Mouse (Mus musculus) liver, embryonic 13.5 days (tissue): ENCODE measurements around the gene Doc2g. TPM values are rescaled to one million over a fixed set of nuclear protein-coding genes. Genes with fewer than 3 reads are reported as not detected.

ENCODE experiments used
- ATAC-seq: fragments of 200-750 bp; cut with Nextera tagmentation; 2 replicates; pipeline ENCODE4 v1.8.0; 2017; ENCODE audit warnings: low read depth, mild to moderate bottlenecking, moderate number of reproducible peaks, moderate library complexity
- DNase-seq: peaks from one replicate; pipeline ENCODE4 v3.0.0; 2022
- H3K27ac ChIP-seq: fragments of 300-500 bp; sonication (generic); 2 replicates; pipeline ENCODE4 v1.5.1; 2015; ENCODE audit warnings: moderate library complexity, mild to moderate bottlenecking, inconsistent platforms
- H3K27me3 ChIP-seq: fragments of 300-500 bp; sonication (generic); 2 replicates; pipeline ENCODE4 v1.6.1; 2015; ENCODE audit warnings: mild to moderate bottlenecking, inconsistent platforms
- H3K36me3 ChIP-seq: fragments of 300-500 bp; sonication (generic); 2 replicates; pipeline ENCODE4 v1.6.1; 2015; ENCODE audit warnings: mild to moderate bottlenecking, inconsistent platforms
- H3K4me1 ChIP-seq: fragments of 300-500 bp; sonication (generic); replicated peaks from 2 replicates; pipeline ENCODE4 v1.6.1; 2015; ENCODE audit warnings: inconsistent platforms
- H3K4me2 ChIP-seq: fragments of 300-500 bp; sonication (generic); 2 replicates; pipeline ENCODE4 v1.6.1; 2015; ENCODE audit warnings: inconsistent platforms, mild to moderate bottlenecking, moderate library complexity
- H3K4me3 ChIP-seq: fragments of 300-500 bp; sonication (generic); replicated peaks from 2 replicates; pipeline ENCODE4 v1.5.1; 2015; ENCODE audit warnings: mild to moderate bottlenecking, inconsistent platforms
- H3K9ac ChIP-seq: fragments of 300-500 bp; sonication (generic); 2 replicates; pipeline ENCODE4 v1.6.1; 2015; ENCODE audit warnings: mild to moderate bottlenecking, inconsistent platforms
- H3K9me3 ChIP-seq: fragments of 300-500 bp; sonication (generic); replicated peaks from 2 replicates; pipeline ENCODE4 v1.6.1; 2016; ENCODE audit warnings: inconsistent platforms
- WGBS: fragments of 180-500 bp; shearing (Covaris S2); methylation state at CpG from one replicate; pipeline ENCODE4 v1.1.7; 2015; ENCODE audit not compliant: insufficient replicate concordance; 5-methylcytosine and 5-hydroxymethylcytosine counted together
- polyA plus RNA-seq: library from polyadenylated mRNA; unstranded; fragments of >200 nt; fragmentation: Nextera tagmentation; extraction: Ambion mirVana; gene quantifications from 2 replicates; pipeline ENCODE4 v1.2.1, GENCODE M21; 2015

The Doc2g gene
- polyA plus RNA-seq, 1 experiment from 2014 or later, result 0.80 TPM

- H3K27ac ChIP-seq, result peak within 1 kb of the TSS; percentile 96
- H3K36me3 ChIP-seq, result peaks cover 6% of the 10 kb centered on the region
- H3K4me2 ChIP-seq, result peak within 1 kb of the TSS; percentile 90
- H3K4me3 ChIP-seq, result peak within 1 kb of the TSS; percentile 81
- under 1% methylated on average over 64 of the region's 64 CpGs for WGBS
- no peaks in the 10 kb centered on the region for H3K27me3 ChIP-seq
- ATAC-seq (peak; percentile 89), DNase-seq (peak; percentile 97)
- H3K9ac ChIP-seq, result peak within 1 kb of the TSS; percentile 84
- peaks cover 38% of the 10 kb centered on the region for H3K4me1 ChIP-seq
- no peaks in the 10 kb centered on the region for H3K9me3 ChIP-seq
These were observed 2.8 kb upstream of the Doc2g start, which contains the start of the genes Nudt8 and Gm49405 for GRCm38 (mm10) chr19:4000119-4000900. Gene Nudt8, plus strand, starts transcription at chr19:4000580. Gene Gm49405, plus strand, starts transcription at chr19:4000626.

GRCm38 (mm10) chr19:4000949-4001525 is 2.1 kb upstream of the Doc2g start:
- H3K4me3 ChIP-seq, result peak overlapping the region; percentile 81
- peaks cover 38% of the 10 kb centered on the region for H3K4me1 ChIP-seq
- H3K36me3 ChIP-seq, result peaks cover 11% of the 10 kb centered on the region
- ATAC-seq, result peak; percentile 2; the same call in 1 of the 2 replicates
- 25% methylated on average over 17 of the region's 17 CpGs for WGBS
- peak overlapping the region; percentile 84 for H3K9ac ChIP-seq
- no peaks in the 10 kb centered on the region for H3K9me3 ChIP-seq
- peak overlapping the region; percentile 96 for H3K27ac ChIP-seq
- peak overlapping the region; percentile 90 for H3K4me2 ChIP-seq
- DNase-seq, result no peak
- H3K27me3 ChIP-seq, result no peaks in the 10 kb centered on the region

- Histone ChIP-seq H3K36me3 (peaks cover 18% of the 10 kb centered on the region), H3K9me3 (no peaks in the 10 kb centered on the region), H3K27ac (no peak overlapping the region), H3K4me2 (peak overlapping the region; percentile 90), H3K4me1 (peaks cover 38% of the 10 kb centered on the region), H3K27me3 (no peaks in the 10 kb centered on the region), H3K4me3 (no peak overlapping the region), H3K9ac (peak overlapping the region; percentile 84; the same call in 1 of the 2 replicates)
- WGBS, result 82% methylated on average over 5 of the region's 5 CpGs
- ATAC-seq, result no peak
- DNase-seq, result no peak
These were observed 1.4 kb upstream of the Doc2g start for GRCm38 (mm10) chr19:4001752-4002151.

GRCm38 (mm10) chr19:4003641-4004040 is 528 bp downstream of the Doc2g start:
- H3K4me2 ChIP-seq, result no peak overlapping the region
- H3K9ac ChIP-seq, result no peak overlapping the region
- no peaks in the 10 kb centered on the region for H3K9me3 ChIP-seq
- no peak overlapping the region for H3K27ac ChIP-seq
- H3K27me3 ChIP-seq, result no peaks in the 10 kb centered on the region
- WGBS, result 69% methylated on average over 12 of the region's 12 CpGs
- DNase-seq, result no peak
- H3K4me1 ChIP-seq, result peaks cover 36% of the 10 kb centered on the region
- peaks cover 37% of the 10 kb centered on the region for H3K36me3 ChIP-seq
- H3K4me3 ChIP-seq, result no peak overlapping the region
- no peak for ATAC-seq

- Histone ChIP-seq H3K27me3 (no peaks in the 10 kb centered on the region), H3K9ac (no peak overlapping the region), H3K4me2 (no peak overlapping the region), H3K36me3 (peaks cover 44% of the 10 kb centered on the region), H3K27ac (no peak overlapping the region), H3K4me3 (no peak overlapping the region), H3K4me1 (peaks cover 29% of the 10 kb centered on the region), H3K9me3 (no peaks in the 10 kb centered on the region)
- DNase-seq (no peak), ATAC-seq (no peak)
- WGBS, result 86% methylated on average over 15 of the region's 15 CpGs
These were observed 1.2 kb downstream of the Doc2g start for GRCm38 (mm10) chr19:4004331-4004730.

GRCm38 (mm10) chr19:4005091-4005490 is 2.0 kb downstream of the Doc2g start:
- Histone ChIP-seq H3K27me3 (no peaks in the 10 kb centered on the region), H3K27ac (no peak overlapping the region), H3K36me3 (peaks cover 52% of the 10 kb centered on the region), H3K4me1 (peaks cover 22% of the 10 kb centered on the region), H3K4me3 (no peak overlapping the region), H3K9me3 (no peaks in the 10 kb centered on the region), H3K4me2 (no peak overlapping the region), H3K9ac (no peak overlapping the region)
- ATAC-seq (no peak), DNase-seq (no peak)
- 80% methylated on average over 9 of the region's 9 CpGs for WGBS

- ATAC-seq, result no peak
- WGBS, result 90% methylated on average over 8 of the region's 8 CpGs
- H3K27ac ChIP-seq, result no peak overlapping the region
These were observed 2.9 kb downstream of the Doc2g start for GRCm38 (mm10) chr19:4005971-4006370.

GRCm38 (mm10) chr19:4011086-4011485 is 8.0 kb downstream of the Doc2g start:
- DNase-seq (no peak), ATAC-seq (no peak)
- H3K4me2 ChIP-seq, result peak overlapping the region; percentile 69
- H3K27ac ChIP-seq, result peak overlapping the region; percentile 80; the same call in 1 of the 2 replicates
- H3K9ac ChIP-seq, result peak overlapping the region; percentile 86
- peaks cover 45% of the 10 kb centered on the region for H3K4me1 ChIP-seq
- peak overlapping the region; percentile 85 for H3K4me3 ChIP-seq
- H3K36me3 ChIP-seq, result peaks cover 49% of the 10 kb centered on the region
- H3K9me3 ChIP-seq, result no peaks in the 10 kb centered on the region
- H3K27me3 ChIP-seq, result no peaks in the 10 kb centered on the region
- 86% methylated on average over 5 of the region's 5 CpGs for WGBS

More at GRCm38 (mm10) chr19:4005971-4006370, 2.9 kb downstream of the Doc2g start:
- no peak overlapping the region for H3K4me2 ChIP-seq
- no peak overlapping the region for H3K9ac ChIP-seq
- DNase-seq, result no peak
- H3K4me3 ChIP-seq, result no peak overlapping the region
- H3K36me3 ChIP-seq, result peaks cover 58% of the 10 kb centered on the region
- no peaks in the 10 kb centered on the region for H3K9me3 ChIP-seq
- H3K27me3 ChIP-seq, result no peaks in the 10 kb centered on the region
- peaks cover 20% of the 10 kb centered on the region for H3K4me1 ChIP-seq

GRCm38 (mm10) chr19:4012432-4013022 is 9.4 kb downstream of the Doc2g start, which contains the start of gene Ndufv1:
Gene Ndufv1, minus strand, starts transcription at chr19:4012806.
- H3K9ac ChIP-seq, result peak within 1 kb of the TSS; percentile 86
- no peaks in the 10 kb centered on the region for H3K9me3 ChIP-seq
- H3K4me1 ChIP-seq, result peaks cover 48% of the 10 kb centered on the region
- ATAC-seq (peak; percentile 98), DNase-seq (peak; percentile 97)
- peak within 1 kb of the TSS; percentile 81 for H3K27ac ChIP-seq
- peaks cover 34% of the 10 kb centered on the region for H3K36me3 ChIP-seq
- H3K4me2 ChIP-seq, result peak within 1 kb of the TSS; percentile 79
- under 1% methylated on average over 45 of the region's 45 CpGs for WGBS
- peak within 1 kb of the TSS; percentile 85 for H3K4me3 ChIP-seq
- no peaks in the 10 kb centered on the region for H3K27me3 ChIP-seq

GRCm38 (mm10) chr19:4013066-4013465 is 10.0 kb downstream of the Doc2g start:
- no peaks in the 10 kb centered on the region for H3K27me3 ChIP-seq
- WGBS, result 10% methylated on average over 9 of the region's 9 CpGs
- peak; percentile 49 for ATAC-seq
- H3K27ac ChIP-seq, result peak overlapping the region; percentile 81
- no peak for DNase-seq
- no peaks in the 10 kb centered on the region for H3K9me3 ChIP-seq
- peak overlapping the region; percentile 77 for H3K9ac ChIP-seq
- H3K4me2 ChIP-seq, result peak overlapping the region; percentile 79
- H3K4me1 ChIP-seq, result peaks cover 48% of the 10 kb centered on the region
- peaks cover 29% of the 10 kb centered on the region for H3K36me3 ChIP-seq
- H3K4me3 ChIP-seq, result peak overlapping the region; percentile 85

GRCm38 (mm10) chr19:4014802-4015201 is 11.7 kb downstream of the Doc2g start:
- Histone ChIP-seq H3K4me3 (no peak overlapping the region), H3K9me3 (no peaks in the 10 kb centered on the region), H3K27ac (peak overlapping the region; percentile 80), H3K27me3 (no peaks in the 10 kb centered on the region), H3K36me3 (peaks cover 12% of the 10 kb centered on the region), H3K9ac (peak overlapping the region; percentile 53; the same call in 1 of the 2 replicates), H3K4me1 (peaks cover 63% of the 10 kb centered on the region), H3K4me2 (no peak overlapping the region)
- ATAC-seq (no peak), DNase-seq (no peak)
